Mouse (Mus musculus) kidney, postnatal 14 days (tissue): ENCODE measurements around the gene Tnfaip1.

Source experiments
- DNase-seq: peaks from one replicate; pipeline ENCODE4 v3.0.0; 2022; ENCODE audit warnings: mixed read lengths

The Tnfaip1 gene

DNA sequence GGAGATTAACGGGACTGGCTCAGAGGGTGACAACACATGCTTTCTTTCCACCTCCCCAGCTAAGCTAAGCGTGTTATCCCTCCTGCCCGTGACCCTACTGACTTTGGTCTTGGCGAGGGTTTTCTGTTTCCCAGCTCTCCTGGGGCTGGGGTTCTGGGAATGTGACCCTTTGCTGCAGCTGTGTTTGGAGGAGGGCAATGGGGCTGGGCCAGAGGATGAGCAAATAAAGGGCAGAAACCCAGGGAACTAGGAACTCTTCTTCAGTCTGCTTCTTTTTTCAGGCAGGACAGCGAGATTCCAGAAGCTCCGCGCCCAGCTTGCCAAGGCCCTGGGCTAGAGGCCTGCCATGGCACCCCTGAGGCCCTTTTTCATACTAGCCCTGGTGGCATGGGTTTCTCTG is 37.1 kb downstream of the Tnfaip1 start, which contains the start of gene Vtn:
TSS of gene Vtn (plus strand) at position 88 of the 400 bp plus-strand sequence.
- DNase-seq, result no peak

DNA sequence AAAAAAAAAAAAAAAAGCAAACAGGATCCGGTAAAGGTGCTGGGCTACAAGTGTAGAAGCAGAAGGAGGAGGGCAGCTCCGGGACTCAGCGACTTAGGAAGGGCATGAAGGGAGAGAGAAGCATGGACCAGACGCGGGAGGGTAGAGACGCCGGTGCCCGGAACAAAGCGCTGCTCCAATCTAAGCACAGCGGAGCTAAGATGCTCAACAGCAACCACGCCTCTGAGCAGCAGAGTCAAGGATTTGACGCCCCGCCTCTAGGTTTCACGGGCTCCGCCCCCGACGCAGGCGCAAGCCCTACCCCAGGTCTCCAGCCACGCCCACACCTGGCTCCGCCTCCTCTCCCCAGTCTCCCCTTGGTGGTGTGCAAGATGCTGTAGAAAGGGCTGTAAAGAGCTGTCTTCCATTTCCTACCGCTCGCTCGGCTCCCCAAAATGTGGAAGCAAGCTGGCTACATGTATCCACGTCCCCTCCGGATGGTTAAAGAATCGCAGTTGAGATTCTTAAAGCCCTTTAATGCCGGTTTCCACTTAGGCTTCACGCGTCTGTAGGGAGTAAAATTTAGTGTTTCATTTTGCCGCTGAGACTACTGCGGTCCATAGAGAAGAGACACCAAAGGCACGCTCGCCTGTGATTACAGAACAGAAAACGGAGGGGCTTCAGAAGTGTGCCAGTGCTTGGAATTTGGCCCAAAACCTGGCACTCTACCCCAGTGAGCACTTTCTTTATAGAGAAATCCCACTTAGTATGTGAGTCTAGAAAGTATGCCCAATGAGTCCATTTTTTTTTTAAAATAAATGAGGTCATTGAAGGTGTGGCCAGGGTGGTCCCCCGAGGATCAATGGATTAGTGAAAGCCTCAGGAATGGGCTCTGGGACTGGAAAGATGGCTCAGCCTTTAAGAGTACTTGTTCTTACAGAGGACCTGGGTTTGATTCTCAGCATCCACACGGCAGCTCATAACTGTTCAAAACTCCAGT is 38.3 kb downstream of the Tnfaip1 start, which contains the start of gene Sarm1:
TSS of gene Sarm1 (minus strand) at position 211 of the 979 bp plus-strand sequence.
- peak; percentile 93 for DNase-seq

- peak; percentile 26 for DNase-seq
These were observed 39.0 kb downstream of the Tnfaip1 start for GRCm38 (mm10) chr11:78497071-78497541.

DNA sequence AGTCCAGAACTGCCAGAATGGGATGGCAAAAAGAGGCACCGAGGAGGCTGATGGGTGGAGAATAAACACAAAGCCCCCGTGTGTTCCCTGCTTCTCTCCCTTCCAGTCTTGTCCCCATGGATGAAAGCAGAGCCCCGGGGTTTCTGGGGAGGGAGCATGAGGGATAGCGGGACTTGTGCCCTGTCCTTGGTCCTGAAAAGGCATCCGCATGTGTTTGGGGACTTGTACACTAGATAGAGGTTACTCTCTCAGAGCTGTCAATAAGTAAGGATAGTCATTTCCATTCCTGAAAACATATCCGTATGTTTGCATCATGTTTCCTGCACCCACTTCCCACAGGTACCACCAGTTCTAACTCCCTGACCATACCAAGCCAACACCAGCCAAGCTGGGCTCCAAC is 40.2 kb downstream of the Tnfaip1 start:
- peak; percentile 51 for DNase-seq

GRCm38 (mm10) chr11:78490781-78491241 is 45.3 kb downstream of the Tnfaip1 start:
- DNase-seq, result peak; percentile 12

GRCm38 (mm10) chr11:78488168-78488567 is 48.0 kb downstream of the Tnfaip1 start:
- peak; percentile 72 for DNase-seq

DNA sequence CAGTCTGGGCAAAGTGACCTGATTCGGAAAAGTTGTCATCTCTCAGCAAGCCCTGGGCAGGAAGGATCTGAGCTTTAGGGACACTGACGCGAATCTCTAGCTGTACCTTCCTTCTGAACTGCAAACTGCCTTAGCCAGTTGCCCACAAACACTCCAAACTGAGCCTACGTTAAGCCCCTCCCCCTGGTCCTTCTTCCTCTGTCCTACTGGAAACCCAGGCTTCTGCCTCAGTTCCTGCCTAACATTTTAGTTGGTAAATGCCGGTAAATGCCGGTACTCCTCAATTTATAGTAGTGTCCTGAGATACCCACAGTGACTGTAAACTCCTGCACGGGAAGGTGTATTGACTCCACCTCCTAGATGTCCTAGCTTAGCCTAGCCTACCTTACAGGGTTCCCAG is 52.5 kb downstream of the Tnfaip1 start:
- DNase-seq, result no peak

- no peak for DNase-seq
These were observed 60.8 kb downstream of the Tnfaip1 start for GRCm38 (mm10) chr11:78475289-78475688.
